Mouse (Mus musculus): ENCODE results near the gene Cd59b.
"Not testable (repeated sequence)": the region's sequence is repeated elsewhere in the genome, so short reads cannot be mapped to it uniquely, and the experiment has no call there.

Cd59b gene

DNA sequence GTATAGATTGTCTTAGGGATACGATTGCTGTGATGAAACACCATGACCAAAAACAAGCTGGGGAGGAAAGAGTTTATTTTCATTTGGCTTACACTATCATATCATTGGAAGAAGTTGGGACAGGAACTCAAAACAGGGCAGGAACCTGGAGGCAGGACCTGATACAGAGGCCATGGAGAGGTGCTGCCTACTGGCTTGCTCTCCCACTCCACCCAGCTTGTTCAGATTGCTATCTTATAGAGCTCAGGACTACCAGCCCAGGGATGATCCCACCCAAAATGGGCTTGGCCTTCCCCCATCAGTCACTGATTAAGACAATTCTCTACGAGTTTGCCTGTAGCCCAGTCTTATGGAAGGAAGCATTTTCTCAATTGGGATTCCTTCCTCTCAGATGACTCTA is 5.5 kb upstream of the Cd59b start:
- in situ Hi-C loops (cut with MboI, MseI): no loop called here

DNA sequence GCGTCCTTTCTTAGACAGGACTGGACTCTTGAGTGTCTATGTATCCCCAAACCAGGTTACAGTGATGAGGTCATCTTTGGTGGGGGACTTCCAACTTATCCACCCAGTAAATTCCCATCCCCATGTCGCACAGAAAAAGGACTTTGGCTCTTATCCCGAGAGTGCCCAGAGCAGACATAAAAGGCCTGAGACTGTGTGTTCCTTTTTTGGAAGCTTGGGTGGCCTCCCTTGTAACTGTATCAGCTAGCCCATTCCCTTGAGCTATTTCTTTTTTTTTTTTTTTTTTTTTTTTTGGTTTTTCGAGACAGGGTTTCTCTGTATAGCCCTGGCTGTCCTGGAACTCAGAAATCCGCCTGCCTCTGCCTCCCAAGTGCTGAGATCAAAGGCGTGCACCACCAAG is 4.1 kb upstream of the Cd59b start, which contains the start of gene Gm10912:
Gene Gm10912, plus strand, starts transcription at position 301 of the 400 bp plus-strand sequence.
- in situ Hi-C loops (cut with MboI, MseI): not testable (repeated sequence)

DNA sequence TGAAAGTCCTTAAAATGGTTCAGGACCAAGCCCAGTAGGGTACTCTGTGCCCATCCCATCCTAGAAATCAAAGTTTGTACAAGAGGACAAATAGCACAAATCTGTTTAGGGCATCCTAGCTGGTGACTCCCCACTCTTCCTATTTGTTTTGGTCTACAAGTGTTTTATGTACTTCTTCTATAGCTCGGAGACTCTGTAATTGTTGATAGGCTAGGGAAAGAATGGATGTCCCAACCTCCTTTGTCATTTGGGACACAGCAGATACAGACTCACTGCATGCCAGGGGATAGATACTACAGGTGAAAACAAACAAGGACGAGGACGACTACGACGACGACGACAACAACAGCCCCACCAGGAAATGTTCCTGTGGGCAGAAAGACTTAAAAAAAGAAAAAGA is 1.2 kb upstream of the Cd59b start, which contains the start of gene Gm10799:
Gene Gm10799, minus strand, starts transcription at position 101 of the 400 bp plus-strand sequence.
- in situ Hi-C loops (cut with MboI, MseI): not testable (repeated sequence)

DNA sequence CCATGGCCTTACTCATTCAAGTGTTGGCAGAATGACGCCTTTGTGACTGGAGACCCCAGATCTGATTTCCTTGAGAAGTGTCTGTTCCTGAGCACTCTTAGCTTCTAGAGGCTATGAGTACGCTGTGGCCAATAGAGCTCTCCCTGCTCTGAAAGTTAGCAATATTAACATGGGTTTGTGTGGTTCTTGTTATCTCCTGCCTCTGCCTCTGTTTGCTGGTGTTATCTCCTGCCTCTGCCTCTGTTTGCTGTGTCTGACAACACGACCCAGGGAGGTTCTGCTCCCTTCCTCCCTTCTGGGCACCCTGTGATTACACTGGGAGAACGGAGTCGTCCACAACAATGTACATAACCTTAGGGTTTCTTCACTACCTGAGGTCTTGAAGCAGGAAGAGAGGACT is 8.6 kb downstream of the Cd59b start:
- in situ Hi-C loops (cut with MboI, MseI): loop anchor here (10.0 kb wide), 1 partner anchor 1743 kb away; no protein-coding TSS in a partner anchor

- in situ Hi-C loops (cut with MboI, MseI): not testable (repeated sequence)
Measured at GRCm38 (mm10) chr2:104081436-104082050, 11.9 kb downstream of the Cd59b start.

- in situ Hi-C loops (cut with MboI, MseI): no loop called here
Measured at GRCm38 (mm10) chr2:104082474-104082873, 12.8 kb downstream of the Cd59b start.

DNA sequence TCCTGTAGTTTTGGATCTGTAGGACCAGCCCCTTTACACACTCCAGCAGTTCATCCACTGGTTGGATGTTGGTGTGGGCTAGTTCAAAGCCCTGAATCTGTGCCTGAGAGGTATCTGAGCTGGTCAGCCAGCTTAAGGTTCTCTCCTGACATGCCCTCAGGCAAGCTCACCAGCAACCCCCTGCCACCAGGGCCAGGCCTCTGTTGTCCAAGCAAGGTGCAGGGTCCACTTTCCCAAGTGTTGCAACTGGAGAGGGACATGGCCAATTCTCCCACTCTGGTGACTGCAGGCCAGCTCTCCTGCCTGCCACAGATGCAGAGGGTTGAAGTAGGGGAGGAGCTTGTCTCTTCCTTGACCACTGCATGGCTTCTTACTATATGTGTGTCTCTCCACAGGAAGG is 14.4 kb downstream of the Cd59b start:
- in situ Hi-C loops (cut with MboI, MseI): not testable (repeated sequence)

- in situ Hi-C loops (cut with MboI, MseI): not testable (repeated sequence)
Measured at GRCm38 (mm10) chr2:104087562-104087961, 17.9 kb downstream of the Cd59b start.

DNA sequence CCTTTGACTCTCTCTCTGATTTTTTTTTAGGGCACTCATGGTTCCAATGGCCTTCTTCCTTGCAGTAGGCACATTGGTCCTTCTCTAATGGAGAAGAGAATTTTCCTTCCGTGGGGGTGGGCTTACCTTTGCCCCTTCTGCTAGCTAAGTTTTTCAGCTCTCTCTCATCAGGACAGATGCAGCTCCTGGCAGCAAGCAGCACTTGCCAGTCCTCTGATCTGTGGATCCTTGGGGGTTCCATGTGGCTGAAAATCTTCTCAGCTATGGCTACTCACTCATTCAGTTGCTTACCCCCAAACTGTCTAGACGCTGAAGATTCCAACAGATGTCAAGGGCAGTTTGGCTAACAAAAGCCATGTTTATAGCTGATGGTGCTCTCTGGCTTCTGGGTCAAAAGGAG is 23.7 kb downstream of the Cd59b start:
- in situ Hi-C loops (cut with MboI, MseI): no loop called here

GRCm38 (mm10) chr2:104095741-104096213 is 26.1 kb downstream of the Cd59b start, which contains the start of gene Cd59a:
Cd59a (plus strand) TSS chr2:104095801.
- in situ Hi-C loops (cut with MboI, MseI): no loop called here

DNA sequence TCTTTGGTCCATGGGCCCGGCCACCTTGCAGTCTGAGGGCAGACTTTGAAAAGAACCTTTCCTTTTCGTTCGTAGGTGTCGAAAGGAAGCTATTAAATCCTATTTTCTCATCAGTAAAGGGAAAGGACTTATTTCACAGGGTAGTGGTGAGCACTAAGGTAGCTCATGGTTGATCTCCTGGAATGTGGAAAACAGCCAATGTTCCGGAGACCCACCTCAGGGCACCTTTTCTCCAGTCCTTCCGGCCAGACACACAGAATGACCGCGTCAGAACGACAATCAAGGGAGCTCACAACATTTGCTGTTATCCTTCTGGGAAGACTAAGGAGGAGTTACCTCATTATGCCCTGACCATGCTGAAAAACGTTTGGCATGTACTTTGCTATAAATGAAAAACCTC is 26.6 kb downstream of the Cd59b start:
- in situ Hi-C loops (cut with MboI, MseI): no loop called here

- in situ Hi-C loops (cut with MboI, MseI): not testable (repeated sequence)
Measured at GRCm38 (mm10) chr2:104096796-104097195, 27.1 kb downstream of the Cd59b start.

GRCm38 (mm10) chr2:104097396-104097795 is 27.7 kb downstream of the Cd59b start:
- in situ Hi-C loops (cut with MboI, MseI): not testable (repeated sequence)

GRCm38 (mm10) chr2:104098529-104099230 is 29.0 kb downstream of the Cd59b start:
- in situ Hi-C loops (cut with MboI, MseI): no loop called here

GRCm38 (mm10) chr2:104099231-104099585 is 29.6 kb downstream of the Cd59b start:
- in situ Hi-C loops (cut with MboI, MseI): no loop called here

GRCm38 (mm10) chr2:104099946-104100345 is 30.3 kb downstream of the Cd59b start:
- in situ Hi-C loops (cut with MboI, MseI): no loop called here

GRCm38 (mm10) chr2:104104800-104105199 is 35.2 kb downstream of the Cd59b start:
- in situ Hi-C loops (cut with MboI, MseI): no loop called here

GRCm38 (mm10) chr2:104109021-104109420 is 39.4 kb downstream of the Cd59b start:
- in situ Hi-C loops (cut with MboI, MseI): not testable (repeated sequence)

DNA sequence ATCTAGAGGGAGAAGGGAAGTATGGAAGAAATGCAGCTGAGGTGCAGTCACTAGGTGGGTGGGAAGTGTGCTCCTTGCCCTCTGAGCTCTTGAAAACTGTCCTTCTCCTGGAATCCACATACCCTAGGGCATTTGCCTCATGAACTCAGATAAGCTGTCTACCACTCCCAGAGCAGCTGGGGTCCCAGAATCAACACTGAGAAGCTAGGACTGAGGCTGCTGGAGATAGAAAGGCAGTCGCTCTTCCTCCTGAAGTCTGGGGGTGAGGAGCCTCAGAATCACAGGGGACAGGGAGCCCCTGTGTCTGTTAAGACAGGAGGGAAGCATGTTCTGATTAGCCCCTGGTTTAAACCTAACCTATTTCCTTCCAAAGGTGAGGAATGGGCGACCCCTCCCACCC is 39.9 kb downstream of the Cd59b start:
- in situ Hi-C loops (cut with MboI, MseI): no loop called here

DNA sequence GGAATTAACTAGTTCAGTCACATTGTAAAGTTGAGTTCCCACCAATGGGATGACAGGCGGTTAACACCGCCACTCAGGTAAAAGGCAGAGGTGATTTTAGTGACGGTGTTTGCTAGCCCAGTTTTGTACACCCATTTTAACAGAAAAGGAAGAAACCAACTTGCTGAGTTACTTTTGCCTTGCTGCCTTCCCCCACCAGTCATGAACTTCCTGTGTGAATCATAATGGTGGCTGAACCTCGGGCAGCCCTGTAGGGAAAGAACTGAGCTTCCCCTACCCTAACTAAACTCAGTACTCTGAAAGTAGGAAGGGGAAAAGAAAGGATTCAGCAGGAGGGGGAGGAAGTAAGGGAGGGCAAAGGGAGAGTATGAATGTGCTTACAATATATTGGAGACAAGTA is 40.4 kb downstream of the Cd59b start:
- in situ Hi-C loops (cut with MboI, MseI): no loop called here

DNA sequence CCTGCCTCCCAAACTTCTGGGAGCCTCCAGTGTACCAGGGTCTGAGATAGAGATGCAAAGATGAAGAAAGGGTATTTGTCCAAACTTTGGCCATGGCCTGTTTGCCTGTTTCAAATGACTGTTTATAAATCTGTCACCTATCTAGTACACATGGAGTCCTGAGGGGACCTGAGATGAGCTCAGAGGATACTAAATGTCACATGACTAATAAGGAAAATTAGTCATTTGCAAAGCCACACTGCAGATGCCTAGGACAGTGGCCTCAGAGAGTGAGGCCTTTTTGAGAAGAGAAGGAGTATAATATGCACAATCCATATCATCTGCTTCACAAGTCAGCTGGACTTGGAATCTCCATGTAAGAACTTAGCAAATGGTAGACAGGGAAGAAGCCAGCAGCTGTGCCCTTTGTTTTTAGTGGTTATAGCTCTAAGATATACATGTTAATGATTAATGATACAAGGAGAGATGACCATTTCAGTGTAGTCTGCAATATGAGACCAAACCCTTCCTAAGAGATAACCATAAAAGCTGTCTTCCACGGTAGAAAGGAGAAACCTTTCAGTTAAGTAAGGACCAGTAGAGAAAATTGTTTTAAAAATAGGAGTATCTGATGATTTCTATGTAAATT is 41.6 kb downstream of the Cd59b start:
- in situ Hi-C loops (cut with MboI, MseI): not testable (repeated sequence)

- in situ Hi-C loops (cut with MboI, MseI): not testable (repeated sequence)
Measured at GRCm38 (mm10) chr2:104113563-104113962, 43.9 kb downstream of the Cd59b start.

GRCm38 (mm10) chr2:104114898-104115297 is 45.2 kb downstream of the Cd59b start:
- in situ Hi-C loops (cut with MboI, MseI): no loop called here

All from T-helper 1 cell (primary cell).